Mouse (Mus musculus) MN1 (cell line): ENCODE results near the gene Olfr951.

Source experiments
- DNase-seq: peaks from one replicate; pipeline ENCODE4 v3.0.0-alpha.2; 2016; ENCODE audit warnings: low spot score

Gene Olfr951

GRCm38 (mm10) chr9:39387110-39387509 lies at the start of gene Olfr951:
Olfr951 (plus strand) TSS chr9:39387410.
- DNase-seq, result no peak

- no peak for DNase-seq
These were observed 39.8 kb downstream of the Olfr951 start, which contains the start of gene Olfr952 for GRCm38 (mm10) chr9:39427048-39427447. Olfr952 (minus strand) TSS chr9:39427148.
